Mouse (Mus musculus): ENCODE measurements around the gene Rnf5. TPM values are rescaled to one million over a fixed set of nuclear protein-coding genes. Genes with fewer than 3 reads are reported as not detected.

The Rnf5 gene
- polyA plus RNA-seq, 1 experiment from 2014 or later, result 119 TPM

GRCm38 (mm10) chr17:34630761-34631301 lies 27.3 kb upstream of the Rnf5 start:
- Histone ChIP-seq H3K4me2 (replicated peaks) (peak overlapping the region; percentile 86), H3K27me3 (peaks cover 22% of the 10 kb centered on the region), H3K4me1 (peaks cover 63% of the 10 kb centered on the region), H3K9me3 (replicated peaks) (no peaks in the 10 kb centered on the region), H3K9ac (no peak overlapping the region), H3K27ac (replicated peaks) (no peak overlapping the region), H3K36me3 (no peaks in the 10 kb centered on the region), H3K4me3 (replicated peaks) (peak overlapping the region; percentile 78)
- ATAC-seq (ENCODE audit: insufficient number of reproducible peaks, low FRiP score, low TSS enrichment, low read depth), result no peak
- 3% methylated on average over 48 of the region's 48 CpGs for WGBS

- H3K4me2 ChIP-seq (replicated peaks), result peak overlapping the region; percentile 86
- H3K4me3 ChIP-seq (replicated peaks), result peak overlapping the region; percentile 78
- peaks cover 63% of the 10 kb centered on the region for H3K4me1 ChIP-seq
- no peak overlapping the region for H3K9ac ChIP-seq
- peaks cover 6% of the 10 kb centered on the region; the same call in 1 of the 2 replicates for H3K36me3 ChIP-seq
- H3K9me3 ChIP-seq (replicated peaks), result no peaks in the 10 kb centered on the region
- no peak for ATAC-seq (ENCODE audit: insufficient number of reproducible peaks, low FRiP score, low TSS enrichment, low read depth)
- WGBS, result 18% methylated on average over 12 of the region's 12 CpGs
- H3K27ac ChIP-seq (replicated peaks), result no peak overlapping the region
- peaks cover 22% of the 10 kb centered on the region for H3K27me3 ChIP-seq
These were observed 26.5 kb upstream of the Rnf5 start for GRCm38 (mm10) chr17:34629796-34630603.

GRCm38 (mm10) chr17:34629221-34629751 lies 25.8 kb upstream of the Rnf5 start, which contains the start of gene Prrt1:
Gene Prrt1, plus strand, starts transcription at chr17:34629533.
- peak within 1 kb of the TSS; percentile 86 for H3K4me2 ChIP-seq (replicated peaks)
- H3K4me1 ChIP-seq, result peaks cover 63% of the 10 kb centered on the region
- H3K27ac ChIP-seq (replicated peaks), result peak within 1 kb of the TSS; percentile 97
- H3K9me3 ChIP-seq (replicated peaks), result no peaks in the 10 kb centered on the region
- H3K9ac ChIP-seq, result peak within 1 kb of the TSS; percentile 73; the same call in 1 of the 2 replicates
- peaks cover 22% of the 10 kb centered on the region for H3K27me3 ChIP-seq
- ATAC-seq (ENCODE audit: insufficient number of reproducible peaks, low FRiP score, low TSS enrichment, low read depth), result no peak
- H3K4me3 ChIP-seq (replicated peaks), result peak within 1 kb of the TSS; percentile 78
- WGBS, result 5% methylated on average over 16 of the region's 16 CpGs
- H3K36me3 ChIP-seq, result peaks cover 6% of the 10 kb centered on the region; the same call in 1 of the 2 replicates

- Histone ChIP-seq H3K4me1 (peaks cover 63% of the 10 kb centered on the region), H3K27me3 (peaks cover 22% of the 10 kb centered on the region), H3K36me3 (peaks cover 9% of the 10 kb centered on the region; the same call in 1 of the 2 replicates), H3K4me2 (replicated peaks) (peak overlapping the region; percentile 86), H3K9ac (peak overlapping the region; percentile 73; the same call in 1 of the 2 replicates), H3K27ac (replicated peaks) (peak overlapping the region; percentile 97), H3K9me3 (replicated peaks) (no peaks in the 10 kb centered on the region), H3K4me3 (replicated peaks) (peak overlapping the region; percentile 78)
- WGBS, result 21% methylated on average over 5 of the region's 5 CpGs
- no peak for ATAC-seq (ENCODE audit: insufficient number of reproducible peaks, low FRiP score, low TSS enrichment, low read depth)
These were observed 25.1 kb upstream of the Rnf5 start for GRCm38 (mm10) chr17:34628644-34628967.

GRCm38 (mm10) chr17:34627943-34628643 lies 24.6 kb upstream of the Rnf5 start, which contains the start of gene Ppt2:
Gene Ppt2, minus strand, starts transcription at chr17:34628510.
- peaks cover 63% of the 10 kb centered on the region for H3K4me1 ChIP-seq
- ATAC-seq (ENCODE audit: insufficient number of reproducible peaks, low FRiP score, low TSS enrichment, low read depth), result no peak
- WGBS, result 2% methylated on average over 29 of the region's 29 CpGs

GRCm38 (mm10) chr17:34627093-34627942 lies 23.8 kb upstream of the Rnf5 start:
- peak overlapping the region; percentile 97 for H3K27ac ChIP-seq (replicated peaks)
- peaks cover 22% of the 10 kb centered on the region for H3K36me3 ChIP-seq
- no peaks in the 10 kb centered on the region for H3K9me3 ChIP-seq (replicated peaks)
- H3K4me2 ChIP-seq (replicated peaks), result peak overlapping the region; percentile 86
- H3K4me3 ChIP-seq (replicated peaks), result peak overlapping the region; percentile 78
- peaks cover 56% of the 10 kb centered on the region for H3K4me1 ChIP-seq
- WGBS, result under 1% methylated on average over 44 of the region's 45 CpGs
- peaks cover 22% of the 10 kb centered on the region for H3K27me3 ChIP-seq
- H3K9ac ChIP-seq, result peak overlapping the region; percentile 73
- ATAC-seq (ENCODE audit: insufficient number of reproducible peaks, low FRiP score, low TSS enrichment, low read depth), result peak; percentile 86

More at GRCm38 (mm10) chr17:34627943-34628643, 24.6 kb upstream of the Rnf5 start, which contains the start of gene Ppt2:
- Histone ChIP-seq H3K9ac (peak within 1 kb of the TSS; percentile 73), H3K36me3 (peaks cover 14% of the 10 kb centered on the region), H3K4me2 (replicated peaks) (peak within 1 kb of the TSS; percentile 86), H3K9me3 (replicated peaks) (no peaks in the 10 kb centered on the region), H3K27ac (replicated peaks) (peak within 1 kb of the TSS; percentile 97), H3K4me3 (replicated peaks) (peak within 1 kb of the TSS; percentile 78), H3K27me3 (peaks cover 22% of the 10 kb centered on the region)

- Histone ChIP-seq H3K36me3 (peaks cover 28% of the 10 kb centered on the region), H3K27me3 (peaks cover 21% of the 10 kb centered on the region), H3K4me3 (replicated peaks) (peak overlapping the region; percentile 78), H3K4me1 (peaks cover 51% of the 10 kb centered on the region), H3K4me2 (replicated peaks) (peak overlapping the region; percentile 86), H3K9me3 (replicated peaks) (no peaks in the 10 kb centered on the region), H3K27ac (replicated peaks) (peak overlapping the region; percentile 97), H3K9ac (peak overlapping the region; percentile 73)
- ATAC-seq (ENCODE audit: insufficient number of reproducible peaks, low FRiP score, low TSS enrichment, low read depth), result 0 out of 2 replicates have a peak, but pooled peaks have one; percentile 25
- under 1% methylated on average over 18 of the region's 18 CpGs for WGBS
These were observed 23.2 kb upstream of the Rnf5 start for GRCm38 (mm10) chr17:34626773-34627092.

GRCm38 (mm10) chr17:34626062-34626772 lies 22.7 kb upstream of the Rnf5 start:
- Histone ChIP-seq H3K27ac (replicated peaks) (peak overlapping the region; percentile 97), H3K36me3 (peaks cover 33% of the 10 kb centered on the region), H3K27me3 (peaks cover 16% of the 10 kb centered on the region), H3K4me3 (replicated peaks) (peak overlapping the region; percentile 78), H3K9me3 (replicated peaks) (no peaks in the 10 kb centered on the region), H3K4me2 (replicated peaks) (peak overlapping the region; percentile 86), H3K4me1 (peaks cover 45% of the 10 kb centered on the region), H3K9ac (peak overlapping the region; percentile 73)
- no peak for ATAC-seq (ENCODE audit: insufficient number of reproducible peaks, low FRiP score, low TSS enrichment, low read depth)
- WGBS, result 51% methylated on average over 16 of the region's 16 CpGs

- no peak for ATAC-seq (ENCODE audit: insufficient number of reproducible peaks, low FRiP score, low TSS enrichment, low read depth)
- Histone ChIP-seq H3K27ac (replicated peaks) (no peak overlapping the region), H3K9me3 (replicated peaks) (no peaks in the 10 kb centered on the region), H3K36me3 (peaks cover 45% of the 10 kb centered on the region), H3K4me3 (replicated peaks) (no peak overlapping the region), H3K9ac (no peak overlapping the region), H3K4me2 (replicated peaks) (no peak overlapping the region), H3K27me3 (peaks cover 3% of the 10 kb centered on the region), H3K4me1 (peaks cover 33% of the 10 kb centered on the region)
- WGBS, result 95% methylated on average over 3 of the region's 3 CpGs
These were observed 21.5 kb upstream of the Rnf5 start for GRCm38 (mm10) chr17:34624981-34625380.

- Histone ChIP-seq H3K9me3 (replicated peaks) (no peaks in the 10 kb centered on the region), H3K4me1 (peaks cover 15% of the 10 kb centered on the region), H3K36me3 (peaks cover 53% of the 10 kb centered on the region), H3K4me2 (replicated peaks) (no peak overlapping the region), H3K27ac (replicated peaks) (no peak overlapping the region), H3K4me3 (replicated peaks) (no peak overlapping the region), H3K9ac (no peak overlapping the region), H3K27me3 (no peaks in the 10 kb centered on the region)
- no peak for ATAC-seq (ENCODE audit: insufficient number of reproducible peaks, low FRiP score, low TSS enrichment, low read depth)
- 77% methylated on average over 9 of the region's 9 CpGs for WGBS
These were observed 19.7 kb upstream of the Rnf5 start for GRCm38 (mm10) chr17:34623161-34623560.

Data from embryonic facial prominence, embryonic 15.5 days (tissue).